Mouse (Mus musculus): ENCODE measurements around the gene Gm9048. TPM values are rescaled to one million over a fixed set of nuclear protein-coding genes. Genes with fewer than 3 reads are reported as not detected.
"Not testable (repeated sequence)": the region's sequence is repeated elsewhere in the genome, so short reads cannot be mapped to it uniquely, and the experiment has no call there.

The Gm9048 gene
- total RNA-seq (2018; cell fraction: chromatin; rRNA removed) = not detected
- not detected for total RNA-seq (2018; cell fraction: cytosol; rRNA removed)
- not detected for total RNA-seq (2018; cell fraction: nucleus; rRNA removed)
- polyA plus RNA-seq (2018) = not detected in 3 replicates

- not testable (repeated sequence) for H3K79me2 ChIP-seq (ENCODE audit: inconsistent target); H3K4me3 ChIP-seq (ENCODE audit: inconsistent target); H3K36me3 ChIP-seq (ENCODE audit: inconsistent target); H3K27ac ChIP-seq
- WGBS (ENCODE audit: missing documents) = no CpG with 5 or more reads among the region's 14 CpGs
Observed at GRCm38 (mm10) chr10:118348579-118348978, at the start of gene Gm9048. TSS of gene Gm9048 (minus strand) at chr10:118348679.

GRCm38 (mm10) chr10:118370443-118370842 is 22.0 kb upstream of the Gm9048 start:
- WGBS (ENCODE audit: missing documents) = under 1% methylated on average over 10 of the region's 10 CpGs

GRCm38 (mm10) chr10:118369518-118369917 is 21.0 kb upstream of the Gm9048 start:
- no peaks in the 10 kb centered on the region for H3K36me3 ChIP-seq (ENCODE audit: inconsistent target)
- no peak overlapping the region for H3K27ac ChIP-seq
- H3K4me3 ChIP-seq (ENCODE audit: inconsistent target) = no peak overlapping the region
- no peaks in the 10 kb centered on the region for H3K79me2 ChIP-seq (ENCODE audit: inconsistent target)
- 92% methylated on average over 9 of the region's 9 CpGs for WGBS (ENCODE audit: missing documents)

More at GRCm38 (mm10) chr10:118370443-118370842, 22.0 kb upstream of the Gm9048 start:
- Histone ChIP-seq H3K4me3 (ENCODE audit: inconsistent target) (no peak overlapping the region), H3K27ac (no peak overlapping the region), H3K36me3 (ENCODE audit: inconsistent target) (no peaks in the 10 kb centered on the region), H3K79me2 (ENCODE audit: inconsistent target) (no peaks in the 10 kb centered on the region)

GRCm38 (mm10) chr10:118354005-118354404 is 5.5 kb upstream of the Gm9048 start, which contains the start of gene Gm9049:
TSS of gene Gm9049 (minus strand) at chr10:118354105.
- H3K79me2 ChIP-seq (ENCODE audit: inconsistent target); H3K27ac ChIP-seq; H3K4me3 ChIP-seq (ENCODE audit: inconsistent target); H3K36me3 ChIP-seq (ENCODE audit: inconsistent target): not testable (repeated sequence)
- WGBS (ENCODE audit: missing documents) = no CpG with 5 or more reads among the region's 11 CpGs

- no CpG with 5 or more reads among the region's 14 CpGs for WGBS (ENCODE audit: missing documents)
Observed at GRCm38 (mm10) chr10:118343155-118343554, 5.3 kb downstream of the Gm9048 start, which contains the start of gene Gm9046. TSS of gene Gm9046 (minus strand) at chr10:118343255.

GRCm38 (mm10) chr10:118337731-118338130 is 10.7 kb downstream of the Gm9048 start, which contains the start of gene Gm9045:
TSS of gene Gm9045 (minus strand) at chr10:118337831.
- H3K27ac ChIP-seq; H3K79me2 ChIP-seq (ENCODE audit: inconsistent target); H3K36me3 ChIP-seq (ENCODE audit: inconsistent target); H3K4me3 ChIP-seq (ENCODE audit: inconsistent target): not testable (repeated sequence)
- no CpG with 5 or more reads among the region's 14 CpGs for WGBS (ENCODE audit: missing documents)

More at GRCm38 (mm10) chr10:118343155-118343554, 5.3 kb downstream of the Gm9048 start, which contains the start of gene Gm9046:
- H3K79me2 ChIP-seq (ENCODE audit: inconsistent target); H3K36me3 ChIP-seq (ENCODE audit: inconsistent target); H3K27ac ChIP-seq; H3K4me3 ChIP-seq (ENCODE audit: inconsistent target): not testable (repeated sequence)

- WGBS (ENCODE audit: missing documents) = no CpG with 5 or more reads among the region's 14 CpGs
- not testable (repeated sequence) for H3K4me3 ChIP-seq (ENCODE audit: inconsistent target)
Observed at GRCm38 (mm10) chr10:118332308-118332707, 16.2 kb downstream of the Gm9048 start, which contains the start of gene Gm9044. TSS of gene Gm9044 (minus strand) at chr10:118332408.

GRCm38 (mm10) chr10:118326869-118327268 is 21.6 kb downstream of the Gm9048 start, which contains the start of gene Gm9040:
TSS of gene Gm9040 (minus strand) at chr10:118326969.
- not testable (repeated sequence) for H3K4me3 ChIP-seq (ENCODE audit: inconsistent target); H3K79me2 ChIP-seq (ENCODE audit: inconsistent target); H3K27ac ChIP-seq; H3K36me3 ChIP-seq (ENCODE audit: inconsistent target)
- WGBS (ENCODE audit: missing documents) = no CpG with 5 or more reads among the region's 11 CpGs

More at GRCm38 (mm10) chr10:118332308-118332707, 16.2 kb downstream of the Gm9048 start, which contains the start of gene Gm9044:
- H3K36me3 ChIP-seq (ENCODE audit: inconsistent target); H3K27ac ChIP-seq; H3K79me2 ChIP-seq (ENCODE audit: inconsistent target): not testable (repeated sequence)

- WGBS (ENCODE audit: missing documents) = 0% methylated on average over 5 of the region's 8 CpGs
- no peak overlapping the region for H3K4me3 ChIP-seq (ENCODE audit: inconsistent target)
- H3K79me2 ChIP-seq (ENCODE audit: inconsistent target) = no peaks in the 10 kb centered on the region
- H3K27ac ChIP-seq = no peak overlapping the region
- no peaks in the 10 kb centered on the region for H3K36me3 ChIP-seq (ENCODE audit: inconsistent target)
Observed at GRCm38 (mm10) chr10:118319024-118319423, 29.5 kb downstream of the Gm9048 start.

GRCm38 (mm10) chr10:118302133-118302532 is 46.3 kb downstream of the Gm9048 start:
- H3K4me3 ChIP-seq (ENCODE audit: inconsistent target); H3K79me2 ChIP-seq (ENCODE audit: inconsistent target); H3K36me3 ChIP-seq (ENCODE audit: inconsistent target); H3K27ac ChIP-seq: not testable (repeated sequence)
- 50% methylated on average over 1 of the region's 2 CpGs for WGBS (ENCODE audit: missing documents)

Other genes starting within 250 kb of the Gm9048 start
- 3.3 to 6.4 TPM (median 4.7 TPM) in 3 replicates for gene Mdm1, start 206.9 kb downstream of the Gm9048 start, polyA plus RNA-seq (2018)
- not detected in 3 replicates for gene Il22, start 143.7 kb downstream of the Gm9048 start, polyA plus RNA-seq (2018)
- not detected in 3 replicates for gene Gm32717, start 107.9 kb downstream of the Gm9048 start, polyA plus RNA-seq (2018)
- gene Gm32802, start 90.0 kb downstream of the Gm9048 start, polyA plus RNA-seq (2018) = not detected in 3 replicates
- gene Iltifb, start 53.6 kb downstream of the Gm9048 start, polyA plus RNA-seq (2018) = not detected in 3 replicates
- not detected in 3 replicates for gene Gm9040, start 21.7 kb downstream of the Gm9048 start, polyA plus RNA-seq (2018)
- gene Gm9044, start 16.3 kb downstream of the Gm9048 start, polyA plus RNA-seq (2018) = not detected in 3 replicates
- gene Gm9045, start 10.8 kb downstream of the Gm9048 start, polyA plus RNA-seq (2018) = 0.07 to 0.20 TPM in 2 of 3 replicates, not detected in the other
- not detected in 3 replicates for gene Gm9046, start 5.4 kb downstream of the Gm9048 start, polyA plus RNA-seq (2018)
- gene Gm9049, start 5.4 kb upstream of the Gm9048 start, polyA plus RNA-seq (2018) = 0.07 to 0.20 TPM in 2 of 3 replicates, not detected in the other
- gene Ifng, start 92.4 kb upstream of the Gm9048 start, polyA plus RNA-seq (2018) = not detected in 3 replicates